Mouse (Mus musculus) heart, postnatal 0 days (tissue): Measurements from ENCODE around the gene Ptgr1. TPM values are rescaled to one million over a fixed set of nuclear protein-coding genes. Genes with fewer than 3 reads are reported as not detected.
A peak's percentile ranks its signal among the peaks of the same experiment; 100 is the strongest.

Source experiments
- ATAC-seq: fragments of 200-750 bp; cut with Nextera tagmentation; 2 replicates; pipeline ENCODE4 v1.8.0; 2017; ENCODE audit warnings: low read depth, moderate number of reproducible peaks, moderate library complexity; ENCODE audit not compliant: insufficient read depth
- DNase-seq: peaks from one replicate; pipeline ENCODE4 v3.0.0-alpha.2; 2016; ENCODE audit warnings: low spot score
- H3K27ac ChIP-seq: fragments of 300-500 bp; sonication (generic); 2 replicates; pipeline ENCODE4 v1.5.1; 2014; ENCODE audit warnings: low read depth, mild to moderate bottlenecking
- H3K27me3 ChIP-seq: fragments of 300-500 bp; sonication (generic); 2 replicates; pipeline ENCODE4 v1.6.1; 2014; ENCODE audit warnings: low read length, mixed read lengths; ENCODE audit not compliant: control insufficient read depth, insufficient read depth
- H3K36me3 ChIP-seq: fragments of 300-500 bp; sonication (generic); replicated peaks from 2 replicates; pipeline ENCODE4 v1.6.1; 2014; ENCODE audit warnings: low read length, mixed read lengths; ENCODE audit not compliant: control insufficient read depth, insufficient read depth
- H3K4me1 ChIP-seq: fragments of 300-500 bp; sonication (generic); 2 replicates; pipeline ENCODE4 v1.6.1; 2014; ENCODE audit warnings: antibody characterized with exemption; ENCODE audit not compliant: control insufficient read depth, insufficient read depth
- H3K4me2 ChIP-seq: fragments of 300-500 bp; sonication (generic); 2 replicates; pipeline ENCODE4 v1.6.1; 2014; ENCODE audit warnings: low read depth, mild to moderate bottlenecking, low read length, moderate library complexity
- H3K4me3 ChIP-seq: fragments of 300-500 bp; sonication (generic); 2 replicates; pipeline ENCODE4 v1.5.1; 2014; ENCODE audit warnings: low read depth, low read length
- H3K9ac ChIP-seq: fragments of 300-500 bp; sonication (generic); replicated peaks from 2 replicates; pipeline ENCODE4 v1.6.1; 2014; ENCODE audit warnings: low read depth, low read length, mixed read lengths
- H3K9me3 ChIP-seq: fragments of 300-500 bp; sonication (generic); replicated peaks from 2 replicates; pipeline ENCODE4 v1.6.1; 2016; ENCODE audit warnings: low read length; ENCODE audit not compliant: control insufficient read depth
- CTCF ChIP-seq: IDR thresholded peaks from 2 replicates; pipeline ENCODE4 v1.5.1; 2016; ENCODE audit warnings: antibody characterized with exemption, control low read depth, low read depth
- EP300 ChIP-seq: IDR thresholded peaks from 2 replicates; pipeline ENCODE4 v1.6.1; 2016; ENCODE audit warnings: antibody characterized with exemption, low read depth
- WGBS: fragments of 180-500 bp; shearing (Covaris S2); extraction: QIAGEN DNeasy Blood & Tissue Kit; methylation state at CpG from one replicate; pipeline ENCODE4 v1.1.7; 2014; 5-methylcytosine and 5-hydroxymethylcytosine counted together
- polyA plus RNA-seq: library from polyadenylated mRNA; unstranded; fragments of >200 nt; fragmentation: Nextera tagmentation; extraction: Ambion mirVana; gene quantifications from 2 replicates; pipeline ENCODE4 v1.2.1, GENCODE M21; 2015
- total RNA-seq: library from RNA; depleted of rRNA; stranded (reverse); fragments of >200 nt; gene quantifications from 2 replicates; pipeline ENCODE4 v1.2.3, GENCODE M21; 2014; ENCODE audit warnings: low replicate concordance

Gene Ptgr1
- total and polyA plus RNA-seq, 2 experiments from 2014 or later, result 6.9 to 8.6 TPM

DNA sequence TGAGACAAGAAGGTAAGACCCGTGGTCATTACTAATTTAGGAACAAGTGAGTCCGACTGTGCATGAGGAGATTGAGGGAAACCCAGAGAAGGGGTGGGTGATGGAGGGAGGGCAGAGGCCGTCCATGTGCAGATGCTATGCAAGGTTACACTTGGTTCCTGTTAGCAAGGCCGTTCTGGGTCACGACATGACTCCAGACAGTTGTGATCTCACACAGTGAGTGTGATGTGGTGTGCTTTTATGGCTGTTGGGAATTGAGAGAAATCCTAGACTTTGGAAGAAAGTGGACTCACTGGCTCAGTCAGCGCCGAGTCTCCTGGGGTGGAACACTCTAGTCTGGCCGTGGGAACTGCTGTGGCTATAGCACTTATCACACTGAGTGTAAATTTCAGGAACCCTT lies 19.3 kb upstream of the Ptgr1 start:
- Histone ChIP-seq H3K4me1 (peaks cover 35% of the 10 kb centered on the region), H3K9me3 (no peaks in the 10 kb centered on the region), H3K27ac (no peak overlapping the region), H3K27me3 (no peaks in the 10 kb centered on the region), H3K4me2 (no peak overlapping the region), H3K36me3 (no peaks in the 10 kb centered on the region), H3K4me3 (no peak overlapping the region), H3K9ac (no peak overlapping the region)
- ATAC-seq, result no peak
- no peak for DNase-seq
- 59% methylated on average over 8 of the region's 8 CpGs for WGBS
- TF ChIP-seq CTCF, result no peak
- no peak for TF ChIP-seq EP300

DNA sequence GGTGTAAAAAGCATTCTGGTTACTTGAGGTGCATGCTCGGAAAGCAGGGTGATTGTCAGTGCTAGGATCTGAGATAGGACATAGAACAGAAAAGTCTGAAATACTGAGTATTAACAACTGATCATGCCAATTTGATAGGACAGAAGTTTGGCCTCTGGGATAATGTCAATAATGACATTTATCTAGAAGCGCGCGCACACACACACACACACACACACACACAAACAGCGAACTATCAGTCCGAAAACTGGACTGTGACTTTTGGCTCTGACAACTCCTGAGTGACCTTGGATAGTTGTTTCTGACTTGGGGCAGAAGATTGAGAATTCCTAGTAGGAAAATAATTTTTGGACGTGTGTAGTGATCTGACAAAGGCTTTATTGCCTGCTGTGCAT lies 16.9 kb upstream of the Ptgr1 start:
- Histone ChIP-seq H3K9me3 (no peaks in the 10 kb centered on the region), H3K4me1 (peaks cover 23% of the 10 kb centered on the region), H3K4me3 (peak overlapping the region; percentile 90), H3K27me3 (no peaks in the 10 kb centered on the region), H3K9ac (peak overlapping the region; percentile 87), H3K36me3 (no peaks in the 10 kb centered on the region), H3K4me2 (peak overlapping the region; percentile 84), H3K27ac (peak overlapping the region; percentile 90; the same call in 1 of the 2 replicates)
- no peak for DNase-seq
- no peak for TF ChIP-seq EP300
- no peak for TF ChIP-seq CTCF
- ATAC-seq, result no peak
- 10% methylated on average over 7 of the region's 7 CpGs for WGBS

DNA sequence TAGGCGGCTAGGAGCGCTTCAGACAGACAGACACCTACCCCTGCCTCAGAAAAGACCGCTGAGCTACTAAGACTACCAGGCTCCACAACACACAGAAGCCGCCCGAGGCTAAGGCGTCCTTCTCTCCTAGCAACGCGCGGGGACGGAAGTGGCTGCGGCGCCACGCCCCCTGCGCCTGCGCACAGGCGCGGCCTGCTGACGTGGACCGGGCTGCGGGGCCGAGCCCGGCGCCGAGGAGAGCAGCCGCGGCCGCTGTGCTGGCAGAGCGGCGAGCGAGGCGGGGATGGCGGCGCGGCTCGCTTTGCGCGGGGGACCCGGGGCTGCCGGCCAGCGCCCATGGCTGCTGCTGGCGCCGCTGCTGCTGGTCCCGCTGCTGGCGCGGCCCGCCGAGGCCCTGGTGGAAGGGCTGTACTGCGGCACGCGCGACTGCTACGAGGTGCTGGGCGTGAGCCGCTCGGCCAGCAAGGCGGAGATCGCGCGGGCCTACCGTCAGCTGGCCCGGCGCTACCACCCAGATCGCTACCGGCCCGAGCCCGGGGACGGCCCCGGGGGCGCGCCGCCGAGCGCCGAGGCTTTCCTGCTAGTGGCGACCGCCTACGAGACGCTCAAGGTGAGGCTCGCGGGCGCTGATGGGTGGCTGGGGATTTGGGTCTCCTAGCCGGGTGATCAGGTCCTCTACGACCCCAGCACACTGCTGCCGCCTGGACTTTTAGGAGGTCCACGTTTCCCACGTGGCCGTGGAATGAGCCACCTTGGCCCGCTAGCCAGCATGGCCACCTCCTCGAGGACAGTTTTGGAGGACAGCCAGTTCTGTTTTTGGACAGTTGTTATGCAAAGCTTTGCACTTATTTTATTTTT lies 16.3 kb upstream of the Ptgr1 start, which contains the start of gene Gm20503:
Gm20503 (plus strand) TSS at position 263 of the 858 bp plus-strand sequence.
- ATAC-seq (peak; percentile 98), DNase-seq (peak; percentile 86)
- Histone ChIP-seq H3K4me3 (peak within 1 kb of the TSS; percentile 90), H3K4me2 (peak within 1 kb of the TSS; percentile 84), H3K9ac (peak within 1 kb of the TSS; percentile 87), H3K27ac (peak within 1 kb of the TSS; percentile 90), H3K9me3 (no peaks in the 10 kb centered on the region), H3K36me3 (no peaks in the 10 kb centered on the region), H3K4me1 (peaks cover 23% of the 10 kb centered on the region), H3K27me3 (no peaks in the 10 kb centered on the region)
- TF ChIP-seq EP300 (no peak), CTCF (no peak)
- WGBS, result under 1% methylated on average over 65 of the region's 89 CpGs

DNA sequence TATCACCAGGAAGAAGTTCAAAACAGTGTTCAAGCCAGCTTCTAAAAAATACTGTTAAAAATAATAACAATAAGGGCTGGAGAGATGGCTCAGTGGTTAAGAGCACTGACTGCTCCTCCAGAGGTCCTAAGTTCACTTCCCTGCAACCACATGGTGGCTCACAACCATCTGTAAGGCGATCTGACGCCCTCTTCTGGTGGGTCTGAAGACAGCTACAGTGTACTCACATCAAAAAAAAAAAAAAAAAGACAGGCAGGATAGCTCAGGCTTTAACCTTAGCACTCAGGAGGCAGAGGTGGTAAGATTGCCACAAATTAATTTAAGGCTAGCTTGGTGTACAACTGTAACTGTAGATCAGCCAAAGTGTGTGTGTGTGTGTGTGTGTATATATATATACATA lies 13.7 kb upstream of the Ptgr1 start:
- ATAC-seq, result no peak
- Histone ChIP-seq H3K9me3 (no peaks in the 10 kb centered on the region), H3K36me3 (no peaks in the 10 kb centered on the region), H3K27me3 (no peaks in the 10 kb centered on the region), H3K27ac (no peak overlapping the region), H3K4me2 (no peak overlapping the region), H3K9ac (no peak overlapping the region), H3K4me3 (no peak overlapping the region), H3K4me1 (peaks cover 22% of the 10 kb centered on the region)
- TF ChIP-seq CTCF (peak; percentile 41), EP300 (no peak)
- 0% methylated on average over 2 of the region's 2 CpGs for WGBS
- DNase-seq, result no peak

DNA sequence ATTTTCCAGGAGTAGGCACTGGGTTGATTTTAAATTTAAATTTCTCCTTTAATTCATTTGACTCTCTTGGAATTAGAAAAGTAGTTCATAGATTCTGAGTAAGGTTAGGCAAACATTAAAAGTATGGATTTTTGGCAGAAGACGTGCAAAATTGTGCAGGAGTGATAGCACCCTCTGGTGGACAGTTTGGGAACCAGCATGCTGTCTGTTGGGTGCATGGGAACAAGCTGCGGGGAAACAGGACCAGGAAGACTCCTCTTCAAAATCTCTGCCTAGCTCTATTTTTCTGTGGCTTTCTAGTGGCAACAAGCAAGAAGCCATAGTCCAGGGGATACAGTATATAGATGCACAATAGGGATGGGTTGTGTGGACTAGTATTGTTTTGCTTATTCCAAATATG lies 12.8 kb upstream of the Ptgr1 start:
- Histone ChIP-seq H3K27me3 (no peaks in the 10 kb centered on the region), H3K4me3 (no peak overlapping the region), H3K9ac (no peak overlapping the region), H3K9me3 (no peaks in the 10 kb centered on the region), H3K27ac (no peak overlapping the region), H3K4me1 (peaks cover 13% of the 10 kb centered on the region), H3K36me3 (no peaks in the 10 kb centered on the region), H3K4me2 (no peak overlapping the region)
- ATAC-seq (no peak), DNase-seq (peak; percentile 61)
- 7% methylated on average over 2 of the region's 2 CpGs for WGBS
- TF ChIP-seq EP300 (no peak), CTCF (peak; percentile 88)
